Mouse (Mus musculus) left cerebral cortex, adult 9 months (tissue): Measurements from ENCODE around the gene Irf2.

Experiments
- DNase-seq, 2 experiments: peaks; one replicate each; pipeline ENCODE4 v3.0.0; 2022; ENCODE audit warnings: low spot score in 2 of 2

The Irf2 gene

DNA sequence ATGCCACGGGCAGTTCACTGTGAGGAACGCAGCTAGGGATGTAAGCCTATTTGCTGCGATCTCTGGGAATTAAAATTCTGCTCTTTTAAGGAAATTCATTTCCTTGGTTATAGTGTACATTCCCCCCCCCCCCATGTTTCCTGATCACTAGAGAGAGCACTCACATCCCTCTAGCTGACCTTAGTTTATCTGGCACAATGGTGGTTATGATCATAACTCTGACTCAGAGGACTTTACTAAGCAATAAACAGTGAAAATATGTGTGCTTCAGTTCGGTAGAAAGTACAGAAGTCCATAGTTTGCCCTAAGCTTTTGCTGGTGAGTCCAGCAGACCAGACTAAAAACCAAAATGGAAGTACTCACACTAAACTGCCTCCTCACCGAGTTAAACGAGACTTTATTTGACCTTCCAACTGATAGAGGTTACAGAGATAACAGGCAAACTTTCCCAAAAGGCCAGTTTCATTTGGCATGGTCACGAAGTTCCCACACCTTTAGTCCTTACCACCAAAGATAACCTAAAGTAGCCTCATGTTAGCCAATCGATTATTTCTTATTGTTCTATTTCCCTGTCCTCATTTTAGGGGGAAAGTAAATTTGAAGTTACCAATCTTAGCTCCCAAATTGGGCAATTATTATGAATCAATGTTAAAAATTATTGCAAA is 142.4 kb downstream of the Irf2 start:
- no peak for DNase-seq

- no peak for DNase-seq
Measured at GRCm38 (mm10) chr8:46882743-46883142, 143.2 kb downstream of the Irf2 start.

- no peak for DNase-seq
Measured at GRCm38 (mm10) chr8:46883232-46884000, 143.9 kb downstream of the Irf2 start.

- DNase-seq: no peak
Measured at GRCm38 (mm10) chr8:46885786-46886185, 146.3 kb downstream of the Irf2 start.

GRCm38 (mm10) chr8:46886216-46886615 is 146.7 kb downstream of the Irf2 start:
- DNase-seq: no peak

DNA sequence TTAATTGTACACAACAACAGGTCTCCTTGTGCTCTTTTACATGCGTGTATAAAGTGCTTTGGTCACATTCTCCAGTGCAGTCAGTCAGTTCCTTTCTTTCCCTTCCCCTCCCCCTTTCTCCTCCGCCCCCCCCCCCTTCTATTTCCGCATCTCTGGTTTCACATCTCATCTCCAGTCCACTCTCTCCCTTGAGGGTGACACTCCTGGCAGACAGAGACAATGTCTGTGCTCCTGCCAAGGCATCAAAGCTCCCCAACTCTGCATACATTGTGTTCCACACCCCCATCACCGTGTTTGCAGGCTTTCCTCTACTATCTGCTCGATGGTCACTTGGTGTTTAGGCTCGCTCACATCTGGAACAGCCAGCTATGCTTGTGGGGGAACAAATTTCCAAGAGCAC is 147.9 kb downstream of the Irf2 start:
- DNase-seq: no peak

DNA sequence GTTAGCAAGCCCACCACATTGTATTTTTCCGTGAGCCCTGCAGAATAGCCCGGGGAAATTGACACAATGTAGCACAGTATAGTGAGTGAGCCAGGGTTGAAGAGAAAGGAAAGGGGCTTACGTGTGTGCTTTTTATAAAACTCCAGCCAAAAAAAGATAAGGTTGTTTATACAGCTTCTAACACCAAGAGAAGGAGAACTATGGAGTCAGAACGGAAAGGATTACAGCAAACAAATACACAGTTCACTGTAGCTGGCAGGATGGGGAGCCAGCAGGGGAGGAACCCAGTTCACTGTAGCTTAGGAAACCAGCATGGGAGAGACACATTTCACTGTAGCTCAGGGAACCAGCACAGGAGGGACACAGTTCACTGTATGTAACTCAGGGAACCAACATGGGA is 149.0 kb downstream of the Irf2 start:
- no peak for DNase-seq

DNA sequence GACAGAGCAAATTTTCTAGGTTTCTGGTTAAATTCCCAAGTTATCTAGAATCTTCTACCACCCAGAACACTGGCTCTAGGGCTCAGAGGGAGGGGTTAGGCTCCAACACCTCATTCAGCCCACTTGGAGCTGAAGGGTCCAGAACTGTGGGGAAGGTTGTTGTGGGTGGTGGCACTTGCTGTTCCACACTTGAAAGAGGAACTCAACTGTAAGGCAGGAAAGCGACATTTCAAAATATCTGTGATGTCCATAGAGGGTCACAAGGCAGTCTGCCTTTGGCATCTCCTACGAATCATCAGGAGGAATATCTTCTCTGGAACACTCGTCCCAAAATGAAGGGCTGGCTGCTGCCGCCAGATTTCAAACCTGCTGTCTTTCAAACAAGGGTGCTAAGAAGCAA is 150.7 kb downstream of the Irf2 start:
- no peak for DNase-seq

DNA sequence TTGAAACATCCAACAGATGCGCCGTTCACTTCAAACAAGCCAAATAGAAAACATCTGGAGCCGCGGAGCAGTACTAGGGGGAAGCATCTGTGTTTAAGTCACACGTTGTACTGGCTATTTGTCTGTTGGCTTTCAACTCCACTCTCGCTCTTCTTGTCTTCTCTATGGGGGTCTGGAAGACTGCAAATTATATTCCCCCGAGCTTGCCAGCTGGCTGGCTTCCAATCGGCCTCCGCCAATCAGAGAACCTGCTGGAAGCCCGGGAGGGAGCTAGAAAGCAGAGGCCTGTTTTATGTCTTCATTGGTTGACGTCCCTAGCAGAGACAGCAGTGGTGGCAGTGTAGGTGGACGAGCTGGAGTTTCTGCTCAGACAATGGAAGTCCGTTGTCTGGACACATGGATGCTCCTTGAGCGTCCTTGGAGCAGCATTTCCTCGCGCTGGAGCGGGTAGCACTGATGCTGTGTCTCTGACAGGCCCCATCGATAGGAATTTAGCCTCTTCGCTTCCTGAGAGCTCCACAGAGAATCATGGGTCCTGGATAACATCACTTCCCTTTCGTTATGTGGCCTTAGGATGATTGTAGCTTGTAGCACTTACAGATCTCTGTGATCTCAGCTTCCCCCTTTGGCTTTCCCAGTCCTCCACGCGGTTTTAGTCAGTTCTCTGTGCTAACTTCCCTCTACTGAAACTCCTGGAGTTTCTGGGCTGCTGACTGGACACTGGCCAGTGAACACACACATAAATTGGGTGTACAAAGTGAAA is 153.2 kb downstream of the Irf2 start:
- DNase-seq: no peak

DNA sequence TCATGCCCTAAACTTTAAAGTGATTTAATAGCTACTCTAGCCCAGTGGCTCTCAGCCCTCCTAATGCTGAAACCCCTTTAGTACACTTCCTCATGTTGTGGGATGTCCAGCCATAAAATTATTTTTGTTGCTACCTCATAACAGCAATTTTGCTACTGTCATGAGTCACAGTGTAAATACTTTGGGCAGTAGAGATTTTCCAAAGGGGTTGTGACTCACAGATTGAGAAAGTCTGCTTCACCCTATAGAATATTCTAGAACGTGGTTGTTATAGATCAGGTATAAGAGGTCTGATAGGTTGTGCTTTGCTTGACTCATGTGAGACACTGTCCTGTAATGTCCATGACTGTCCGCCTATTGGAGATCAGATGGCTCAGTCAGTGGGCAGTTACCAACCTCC is 154.9 kb downstream of the Irf2 start:
- no peak for DNase-seq

- DNase-seq: no peak
Measured at GRCm38 (mm10) chr8:46896005-46896404, 156.5 kb downstream of the Irf2 start.

DNA sequence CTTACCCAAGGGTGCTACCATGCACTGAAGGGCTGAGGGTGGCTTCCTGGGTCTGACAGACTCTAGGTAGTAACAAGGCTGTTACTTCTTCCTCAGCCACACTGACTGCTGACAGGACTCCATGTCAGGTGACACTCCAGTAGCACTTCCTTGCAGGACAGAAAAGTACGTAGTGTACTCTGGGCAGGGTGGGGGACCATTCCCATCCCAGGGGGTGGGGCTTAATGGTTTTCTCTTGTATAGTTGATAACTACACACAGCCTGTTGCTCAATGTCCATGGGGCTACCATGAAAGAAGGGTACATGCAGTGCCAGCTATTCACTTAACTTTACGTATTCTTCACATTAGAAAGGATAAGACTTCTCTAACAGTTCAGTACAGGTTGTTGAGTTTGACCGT is 157.2 kb downstream of the Irf2 start:
- no peak for DNase-seq
